Mouse (Mus musculus): ENCODE measurements at regions not wholly inside any gene's neighbourhood (a gene's known extent, or its start where the extent isn't known, plus 50 kb on each side); places are given as distances from the start of the nearest gene placed in this dataset.

- DNase-seq (ENCODE audit: low spot score in 2 of 2), result no peak
These were observed 194.6 kb upstream of the Bcl6 start for GRCm38 (mm10) chr16:24183216-24183615.

- DNase-seq (ENCODE audit: low spot score in 2 of 2), result no peak
These were observed 192.7 kb upstream of the Bcl6 start for GRCm38 (mm10) chr16:24181388-24181787.

DNA sequence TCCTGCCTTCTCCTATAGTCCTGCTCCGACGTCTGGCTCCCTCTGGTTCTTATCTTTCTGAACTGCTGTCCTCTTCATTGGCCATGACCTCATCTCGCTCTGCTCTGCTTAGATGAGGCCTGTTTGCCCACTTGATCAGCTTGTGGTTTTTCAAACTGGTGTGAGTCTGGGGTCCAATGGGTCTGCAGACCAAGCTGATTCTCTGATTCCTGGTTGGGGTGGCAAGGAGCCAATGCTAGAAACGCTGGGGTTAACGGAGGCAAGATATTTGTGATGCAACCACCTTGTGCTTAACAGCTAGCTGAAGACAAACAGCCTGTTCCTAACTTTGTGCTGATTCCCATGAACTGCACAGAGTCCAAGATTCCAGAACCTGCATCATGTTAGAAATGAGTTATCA, 192.0 kb upstream of the Bcl6 start:
- no peak for DNase-seq (ENCODE audit: low spot score in 2 of 2)

DNA sequence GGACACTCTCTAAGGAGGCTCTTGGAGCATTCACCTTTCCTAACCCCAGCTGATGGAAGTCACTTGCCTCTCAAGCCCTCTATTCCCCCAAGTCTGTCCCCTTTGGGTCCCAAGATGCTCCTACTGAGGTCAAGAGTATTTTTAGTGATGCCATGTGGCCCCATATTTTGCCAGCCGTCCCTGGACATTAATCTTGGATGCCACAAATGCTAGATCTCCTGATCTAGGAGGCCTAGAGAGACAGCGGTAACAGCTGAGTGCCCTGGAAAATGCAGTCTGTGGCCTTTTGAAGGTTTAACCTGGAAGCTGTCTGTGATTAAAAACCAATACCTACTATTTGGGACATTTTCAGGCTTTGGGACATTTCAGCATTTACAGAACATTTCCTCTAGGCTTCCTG, 188.9 kb upstream of the Bcl6 start:
- DNase-seq (ENCODE audit: low spot score in 2 of 2), result no peak

- DNase-seq (ENCODE audit: low spot score in 2 of 2), result no peak
These were observed 188.5 kb upstream of the Bcl6 start for GRCm38 (mm10) chr16:24177131-24177530.

DNA sequence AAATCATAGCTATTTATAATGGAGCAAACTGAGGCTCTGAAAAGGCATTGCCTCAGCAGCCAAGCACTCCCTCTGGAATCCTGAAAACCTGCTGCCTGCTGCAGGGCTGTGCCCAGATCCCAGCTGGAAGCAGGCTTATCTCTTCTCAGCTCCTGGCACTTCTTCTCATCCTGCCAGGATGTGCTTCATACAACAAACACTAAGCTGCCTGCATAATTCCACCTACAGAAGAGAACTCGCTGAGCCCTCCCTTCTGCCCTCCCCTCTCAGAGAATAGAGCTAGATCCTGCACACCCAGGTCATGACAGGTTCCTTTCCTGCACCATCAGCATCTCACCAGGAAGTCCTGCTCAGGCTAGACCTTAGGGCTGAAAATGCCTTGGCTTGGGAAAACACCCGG, 187.4 kb upstream of the Bcl6 start:
- peak; percentile 26 to 36 for DNase-seq (ENCODE audit: low spot score in 2 of 2)

DNA sequence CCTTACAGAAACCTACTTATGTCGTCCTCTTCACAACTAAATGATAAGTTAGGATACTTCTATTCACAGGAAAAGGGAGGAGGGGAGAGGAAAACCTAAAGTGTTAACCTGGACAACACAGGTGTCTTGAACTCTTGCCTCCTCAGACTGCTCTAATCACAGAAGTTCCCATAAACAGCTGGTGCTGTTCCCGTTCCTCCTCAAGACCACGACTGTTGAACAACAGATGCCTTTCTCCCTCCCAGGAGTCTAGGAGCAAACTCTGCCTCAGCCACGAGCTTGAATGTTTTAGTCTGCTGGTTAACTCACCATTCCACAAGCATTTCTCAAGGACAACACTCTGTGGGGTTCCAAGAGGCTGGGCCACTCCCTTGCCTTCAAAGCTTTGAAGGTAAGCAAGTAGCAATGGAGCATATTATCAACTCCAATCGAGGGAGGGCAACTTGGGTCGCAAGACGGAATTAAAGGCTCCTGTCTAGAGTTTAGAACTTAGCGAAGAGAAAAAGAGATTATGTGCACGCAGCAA, 186.6 kb upstream of the Bcl6 start:
- DNase-seq (ENCODE audit: low spot score in 2 of 2), result no peak

GRCm38 (mm10) chr16:24174595-24174994, 185.9 kb upstream of the Bcl6 start:
- DNase-seq (ENCODE audit: low spot score in 2 of 2), result no peak

DNA sequence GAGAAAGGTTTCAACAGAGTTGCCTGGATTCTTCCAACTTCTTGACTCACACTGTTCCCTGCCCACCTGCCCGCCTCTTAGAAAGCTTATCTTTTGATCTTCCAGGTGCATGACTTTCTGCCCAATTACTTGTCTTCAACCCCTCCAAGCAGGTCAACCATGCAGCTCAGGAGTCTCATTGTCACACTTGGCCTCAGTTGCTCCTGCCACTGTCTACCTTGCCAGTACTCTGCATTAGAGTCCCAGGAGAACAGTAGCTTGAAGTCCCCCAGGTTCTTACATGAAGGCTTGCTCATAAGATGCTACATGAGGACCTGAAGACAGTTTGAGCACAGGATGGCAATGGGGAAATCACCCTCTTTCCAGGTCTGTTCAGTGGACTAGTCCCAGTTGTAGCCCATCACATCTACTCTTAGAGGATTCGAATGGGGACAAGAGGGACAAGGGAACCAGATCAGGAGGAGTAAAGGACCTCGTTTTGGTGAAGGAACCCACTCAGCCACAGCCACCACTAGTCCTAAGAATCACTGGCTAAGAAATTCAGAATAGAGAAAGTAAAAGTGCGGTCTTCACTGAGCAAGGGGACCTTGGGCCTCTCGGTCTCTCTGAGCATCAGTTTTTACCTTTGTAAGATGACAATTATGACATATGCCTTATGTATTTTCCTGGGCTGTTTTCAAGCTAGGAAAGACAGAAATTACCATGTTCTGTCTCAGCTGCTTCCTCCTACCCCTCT, 185.3 kb upstream of the Bcl6 start:
- no peak for DNase-seq (ENCODE audit: low spot score in 2 of 2)

GRCm38 (mm10) chr16:24172653-24173052, 184.0 kb upstream of the Bcl6 start:
- no peak for DNase-seq (ENCODE audit: low spot score in 2 of 2)

- DNase-seq (ENCODE audit: low spot score in 2 of 2), result no peak
These were observed 183.4 kb upstream of the Bcl6 start for GRCm38 (mm10) chr16:24172065-24172464.

- no peak for DNase-seq (ENCODE audit: low spot score in 2 of 2)
These were observed 182.5 kb upstream of the Bcl6 start for GRCm38 (mm10) chr16:24171161-24171560.

- DNase-seq (ENCODE audit: low spot score in 2 of 2), result no peak
These were observed 177.8 kb upstream of the Bcl6 start for GRCm38 (mm10) chr16:24166496-24166895.

- DNase-seq (ENCODE audit: low spot score in 2 of 2), result no peak
These were observed 176.9 kb upstream of the Bcl6 start for GRCm38 (mm10) chr16:24165461-24166081.

GRCm38 (mm10) chr16:24160705-24161285, 172.1 kb upstream of the Bcl6 start:
- no peak for DNase-seq (ENCODE audit: low spot score in 2 of 2)

- no peak for DNase-seq (ENCODE audit: low spot score in 2 of 2)
These were observed 170.7 kb upstream of the Bcl6 start for GRCm38 (mm10) chr16:24159336-24159735.

GRCm38 (mm10) chr16:24157753-24158152, 169.1 kb upstream of the Bcl6 start:
- no peak for DNase-seq (ENCODE audit: low spot score in 2 of 2)

GRCm38 (mm10) chr16:24156729-24157430, 168.2 kb upstream of the Bcl6 start:
- peak; percentile 8 to 26 for DNase-seq (ENCODE audit: low spot score in 2 of 2)

GRCm38 (mm10) chr16:24154816-24155357, 166.2 kb upstream of the Bcl6 start:
- no peak for DNase-seq (ENCODE audit: low spot score in 2 of 2)

GRCm38 (mm10) chr16:24153943-24154342, 165.3 kb upstream of the Bcl6 start:
- no peak for DNase-seq (ENCODE audit: low spot score in 2 of 2)

GRCm38 (mm10) chr16:24151831-24152247, 163.2 kb upstream of the Bcl6 start:
- no peak for DNase-seq (ENCODE audit: low spot score in 2 of 2)

DNA sequence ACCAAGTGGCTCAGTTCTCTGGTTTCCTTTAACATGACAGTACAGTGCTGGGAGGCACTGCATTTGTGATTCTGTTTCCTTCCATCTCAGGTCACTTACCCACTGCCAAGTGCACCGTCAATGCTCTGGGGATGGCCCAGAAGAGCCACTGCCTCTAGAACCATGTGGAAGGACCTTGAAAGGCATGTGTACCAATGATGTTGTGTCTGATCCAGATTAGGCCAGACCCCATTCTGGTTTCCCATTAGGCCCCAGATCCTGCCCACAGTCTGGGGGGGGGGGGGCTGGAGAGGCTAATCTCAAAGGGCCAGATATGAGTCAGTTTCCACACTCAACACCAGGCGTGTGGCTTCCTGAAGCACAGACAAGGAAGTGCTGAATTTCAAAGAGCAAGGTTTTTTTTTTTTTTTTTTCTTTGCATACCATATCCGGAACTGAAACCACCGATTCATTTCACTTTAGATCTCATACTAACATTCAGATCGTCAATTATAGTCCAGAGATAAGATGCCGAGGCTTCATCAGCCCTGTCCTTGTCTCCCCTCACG, 162.6 kb upstream of the Bcl6 start:
- no peak for DNase-seq (ENCODE audit: low spot score in 2 of 2)

Data from right cerebral cortex, postnatal 36 days (tissue).